Mouse (Mus musculus) hindbrain, embryonic 11.5 days (tissue): ENCODE results near the gene Robo2. TPM values are rescaled to one million over a fixed set of nuclear protein-coding genes. Genes with fewer than 3 reads are reported as not detected.

ENCODE experiments used
- ATAC-seq: fragments of 200-750 bp; cut with Nextera tagmentation; 2 replicates; pipeline ENCODE4 v1.8.0; 2017; ENCODE audit warnings: mild to moderate bottlenecking, moderate TSS enrichment, moderate library complexity; ENCODE audit not compliant: low FRiP score
- DNase-seq: peaks from one replicate; pipeline ENCODE4 v3.0.0-alpha.2; 2015; ENCODE audit warnings: low spot score
- H3K27ac ChIP-seq: fragments of 300-500 bp; sonication (generic); 2 replicates; pipeline ENCODE4 v1.5.1; 2014; ENCODE audit warnings: mild to moderate bottlenecking, low read depth, low read length
- H3K27me3 ChIP-seq: fragments of 300-500 bp; sonication (generic); 2 replicates; pipeline ENCODE4 v1.6.1; 2014; ENCODE audit warnings: mild to moderate bottlenecking, low read length, moderate library complexity, mixed read lengths; ENCODE audit not compliant: control insufficient read depth, insufficient read depth
- H3K36me3 ChIP-seq: fragments of 300-500 bp; sonication (generic); 2 replicates; pipeline ENCODE4 v1.6.1; 2014; ENCODE audit warnings: mild to moderate bottlenecking, low read length, moderate library complexity, mixed read lengths; ENCODE audit not compliant: control insufficient read depth, insufficient read depth
- H3K4me1 ChIP-seq: fragments of 300-500 bp; sonication (generic); replicated peaks from 2 replicates; pipeline ENCODE4 v1.6.1; 2014; ENCODE audit warnings: low read length, mixed read lengths; ENCODE audit not compliant: control insufficient read depth, insufficient read depth
- H3K4me2 ChIP-seq: fragments of 300-500 bp; sonication (generic); replicated peaks from 2 replicates; pipeline ENCODE4 v1.6.1; 2014; ENCODE audit warnings: mild to moderate bottlenecking, low read depth, low read length
- H3K4me3 ChIP-seq: fragments of 300-500 bp; sonication (generic); 2 replicates; pipeline ENCODE4 v1.5.1; 2014; ENCODE audit warnings: low read depth, low read length
- H3K9ac ChIP-seq: fragments of 300-500 bp; sonication (generic); 2 replicates; pipeline ENCODE4 v1.6.1; 2014; ENCODE audit warnings: low read depth, low read length
- H3K9me3 ChIP-seq: fragments of 300-500 bp; sonication (generic); 2 replicates; pipeline ENCODE4 v1.6.1; 2016; ENCODE audit warnings: low read length; ENCODE audit not compliant: control insufficient read depth
- WGBS: fragments of 180-500 bp; shearing (Covaris S2); extraction: QIAGEN DNeasy Blood & Tissue Kit; methylation state at CpG from one replicate; pipeline ENCODE4 v1.1.7; 2014; 5-methylcytosine and 5-hydroxymethylcytosine counted together
- polyA plus RNA-seq: library from polyadenylated mRNA; unstranded; fragments of >200 nt; fragmentation: Nextera tagmentation; extraction: Ambion mirVana; gene quantifications from 2 replicates; pipeline ENCODE4 v1.2.1, GENCODE M21; 2014

The Robo2 gene
- polyA plus RNA-seq, 1 experiment from 2014 or later: 37.5 TPM

- Histone ChIP-seq H3K36me3 (no peaks in the 10 kb centered on the region), H3K4me1 (no peaks in the 10 kb centered on the region), H3K9me3 (no peaks in the 10 kb centered on the region), H3K9ac (0 out of 2 replicates have a peak overlapping the region, but pooled peaks have one; percentile 23), H3K27me3 (no peaks in the 10 kb centered on the region; the same call in 1 of the 2 replicates), H3K4me3 (peak overlapping the region; percentile 58), H3K4me2 (peak overlapping the region; percentile 97), H3K27ac (0 out of 2 replicates have a peak overlapping the region, but pooled peaks have one; percentile 10)
- ATAC-seq (peak; percentile 61), DNase-seq (peak; percentile 70)
- under 1% methylated on average over 20 of the region's 20 CpGs for WGBS
These were observed 1.1 kb upstream of the Robo2 start for GRCm38 (mm10) chr16:74412471-74413291.

- DNase-seq (no peak), ATAC-seq (no peak)
- Histone ChIP-seq H3K9ac (peak overlapping the region; percentile 60), H3K4me2 (peak overlapping the region; percentile 97), H3K27me3 (no peaks in the 10 kb centered on the region; the same call in 1 of the 2 replicates), H3K4me3 (peak overlapping the region; percentile 58), H3K36me3 (no peaks in the 10 kb centered on the region), H3K27ac (peak overlapping the region; percentile 65), H3K4me1 (no peaks in the 10 kb centered on the region), H3K9me3 (no peaks in the 10 kb centered on the region)
- under 1% methylated on average over 16 of the region's 16 CpGs for WGBS
These were observed 604 bp downstream of the Robo2 start for GRCm38 (mm10) chr16:74411021-74411420.

DNA sequence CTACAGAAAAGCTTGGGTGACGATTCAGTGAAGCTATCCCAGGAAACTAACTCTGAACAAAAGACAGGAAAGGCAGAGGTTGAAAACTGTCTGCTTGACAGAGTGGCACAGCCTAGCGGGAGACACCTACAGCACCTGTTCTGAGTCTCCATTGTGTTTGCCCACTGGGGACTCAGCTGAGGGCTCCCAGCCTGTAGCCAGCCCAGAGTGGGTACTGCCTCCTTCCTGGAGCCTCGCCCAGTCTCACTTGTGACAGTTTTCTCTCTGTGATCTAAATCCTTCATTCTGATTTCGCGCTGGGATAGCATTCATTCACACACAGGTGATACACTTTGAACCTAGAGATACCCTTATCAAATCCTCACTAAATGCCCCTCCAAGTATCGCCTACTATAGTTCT, 1.5 kb downstream of the Robo2 start:
- 29% methylated on average over 6 of the region's 6 CpGs for WGBS
- DNase-seq (no peak), ATAC-seq (no peak)
- Histone ChIP-seq H3K4me3 (peak overlapping the region; percentile 58), H3K4me2 (peak overlapping the region; percentile 97), H3K27me3 (no peaks in the 10 kb centered on the region; the same call in 1 of the 2 replicates), H3K9me3 (no peaks in the 10 kb centered on the region), H3K27ac (no peak overlapping the region), H3K4me1 (no peaks in the 10 kb centered on the region), H3K9ac (no peak overlapping the region), H3K36me3 (no peaks in the 10 kb centered on the region)

GRCm38 (mm10) chr16:74409548-74409947, 2.1 kb downstream of the Robo2 start:
- Histone ChIP-seq H3K9me3 (no peaks in the 10 kb centered on the region), H3K4me3 (peak overlapping the region; percentile 58), H3K27ac (no peak overlapping the region), H3K36me3 (no peaks in the 10 kb centered on the region), H3K4me2 (peak overlapping the region; percentile 12; the same call in 1 of the 2 replicates), H3K4me1 (no peaks in the 10 kb centered on the region), H3K27me3 (no peaks in the 10 kb centered on the region; the same call in 1 of the 2 replicates), H3K9ac (no peak overlapping the region)
- DNase-seq (no peak), ATAC-seq (no peak)
- WGBS: 81% methylated on average over 4 of the region's 4 CpGs

GRCm38 (mm10) chr16:74408566-74408965, 3.1 kb downstream of the Robo2 start:
- DNase-seq (no peak), ATAC-seq (no peak)
- 73% methylated on average over 1 of the region's 1 CpGs for WGBS
- Histone ChIP-seq H3K27ac (no peak overlapping the region), H3K4me2 (0 out of 2 replicates have a peak overlapping the region, but pooled peaks have one; percentile 5), H3K36me3 (no peaks in the 10 kb centered on the region), H3K4me1 (no peaks in the 10 kb centered on the region), H3K9me3 (no peaks in the 10 kb centered on the region), H3K9ac (no peak overlapping the region), H3K27me3 (no peaks in the 10 kb centered on the region; the same call in 1 of the 2 replicates), H3K4me3 (peak overlapping the region; percentile 10; the same call in 1 of the 2 replicates)

DNA sequence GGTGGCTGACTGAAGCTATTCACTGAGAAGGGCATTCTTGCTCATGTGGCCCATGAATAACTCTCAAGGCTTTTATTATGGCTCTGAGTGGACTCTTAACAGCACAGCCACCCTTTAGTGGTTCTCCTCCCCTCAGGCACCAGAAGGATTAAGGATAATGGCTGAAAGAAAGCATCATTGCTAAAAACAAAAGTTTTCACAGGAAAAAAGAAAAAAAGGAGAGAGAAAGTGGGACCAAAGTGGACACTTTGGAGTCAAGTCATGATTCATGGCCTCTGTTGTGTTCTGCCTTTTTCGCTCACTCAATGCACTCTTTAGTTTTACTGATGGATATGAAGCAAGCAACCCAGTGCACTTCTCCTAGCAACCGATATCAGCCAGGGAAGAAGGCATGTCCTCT, 14.3 kb downstream of the Robo2 start:
- Histone ChIP-seq H3K9ac (no peak overlapping the region), H3K9me3 (no peaks in the 10 kb centered on the region), H3K4me1 (no peaks in the 10 kb centered on the region), H3K4me2 (no peak overlapping the region), H3K4me3 (no peak overlapping the region), H3K36me3 (no peaks in the 10 kb centered on the region), H3K27me3 (no peaks in the 10 kb centered on the region), H3K27ac (no peak overlapping the region)
- WGBS: 35% methylated on average over 2 of the region's 2 CpGs
- DNase-seq (peak; percentile 57), ATAC-seq (peak; percentile 92)

GRCm38 (mm10) chr16:74395678-74396077, 15.9 kb downstream of the Robo2 start:
- H3K27me3 ChIP-seq: no peaks in the 10 kb centered on the region
- no peaks in the 10 kb centered on the region for H3K4me1 ChIP-seq
- no peak overlapping the region for H3K4me3 ChIP-seq
- WGBS: 84% methylated on average over 2 of the region's 2 CpGs
- ATAC-seq: no peak
- no peak for DNase-seq
- no peaks in the 10 kb centered on the region for H3K36me3 ChIP-seq
- H3K9ac ChIP-seq: no peak overlapping the region
- H3K27ac ChIP-seq: no peak overlapping the region
- no peaks in the 10 kb centered on the region for H3K9me3 ChIP-seq
- H3K4me2 ChIP-seq: no peak overlapping the region

GRCm38 (mm10) chr16:74379458-74379857, 32.2 kb downstream of the Robo2 start:
- H3K36me3 ChIP-seq: no peaks in the 10 kb centered on the region
- H3K27me3 ChIP-seq: no peaks in the 10 kb centered on the region
- no peak overlapping the region for H3K27ac ChIP-seq
- no peak overlapping the region for H3K4me2 ChIP-seq
- H3K4me1 ChIP-seq: no peaks in the 10 kb centered on the region
- no peak overlapping the region for H3K4me3 ChIP-seq
- H3K9ac ChIP-seq: no peak overlapping the region
- H3K9me3 ChIP-seq: no peaks in the 10 kb centered on the region
- DNase-seq (no peak), ATAC-seq (no peak)
- WGBS: 45% methylated on average over 2 of the region's 2 CpGs
